Mouse (Mus musculus): ENCODE results near the gene Zfp385a. TPM values are rescaled to one million over a fixed set of nuclear protein-coding genes. Genes with fewer than 3 reads are reported as not detected.

Zfp385a gene
- polyA plus RNA-seq, 1 experiment from 2014 or later, result 14.5 TPM

DNA sequence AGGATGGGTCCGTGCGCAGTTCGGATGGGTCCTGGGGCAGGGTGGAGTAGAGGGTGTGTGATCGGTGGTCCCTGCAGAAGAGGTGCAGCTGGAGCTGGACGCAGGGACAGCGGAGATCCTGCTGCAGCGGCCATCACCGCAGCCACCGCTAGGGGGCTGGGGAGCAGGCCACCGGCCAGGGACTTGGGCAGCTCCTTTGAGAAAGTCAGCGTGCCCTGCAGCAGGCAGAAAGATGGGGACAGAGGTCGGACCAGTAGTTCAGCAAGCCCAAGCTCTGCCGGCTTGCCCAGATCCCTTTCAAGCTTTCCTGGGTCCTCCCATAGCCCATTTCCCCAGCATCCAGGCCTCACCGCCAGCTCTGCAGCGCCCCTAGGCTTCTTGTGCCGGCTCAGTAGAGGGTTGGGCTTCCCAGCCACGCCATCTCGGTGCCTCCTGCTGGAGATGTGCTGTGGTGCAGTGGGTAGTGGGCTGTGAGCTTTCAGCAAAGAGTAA lies 24.8 kb downstream of the Zfp385a start:
- ATAC-seq (ENCODE audit: insufficient number of reproducible peaks, insufficient read depth, low FRiP score, low TSS enrichment), result peak; percentile 71
- Histone ChIP-seq H3K27ac (no peak overlapping the region), H3K9ac (peak overlapping the region; percentile 30; the same call in 1 of the 2 replicates), H3K27me3 (no peaks in the 10 kb centered on the region; the same call in 1 of the 2 replicates), H3K4me3 (peak overlapping the region; percentile 22), H3K4me1 (peaks cover 15% of the 10 kb centered on the region), H3K36me3 (peaks cover 32% of the 10 kb centered on the region), H3K4me2 (replicated peaks) (peak overlapping the region; percentile 44), H3K9me3 (no peaks in the 10 kb centered on the region)
- WGBS, result 4% methylated on average over 18 of the region's 18 CpGs

DNA sequence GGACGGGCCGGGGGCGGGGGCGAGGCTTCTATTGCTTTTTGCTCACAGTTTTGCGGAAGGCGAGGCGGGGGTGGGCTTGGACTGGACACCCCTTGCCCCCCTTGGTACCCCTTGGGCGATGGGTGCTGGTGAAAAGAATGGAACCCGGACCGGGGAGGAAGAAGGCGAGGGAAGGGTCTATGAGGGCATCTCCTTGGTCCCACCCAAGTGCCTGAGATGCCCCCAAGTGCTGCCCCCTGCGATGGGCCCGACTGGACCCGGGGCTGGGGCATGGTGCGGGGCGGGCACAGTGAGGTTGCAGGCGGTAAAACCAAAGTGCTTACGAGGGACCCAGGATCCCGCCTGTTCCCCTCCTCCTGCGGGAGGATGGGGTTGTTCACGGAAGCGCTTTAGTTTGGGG lies 25.7 kb downstream of the Zfp385a start:
- no peak for ATAC-seq (ENCODE audit: insufficient number of reproducible peaks, insufficient read depth, low FRiP score, low TSS enrichment)

DNA sequence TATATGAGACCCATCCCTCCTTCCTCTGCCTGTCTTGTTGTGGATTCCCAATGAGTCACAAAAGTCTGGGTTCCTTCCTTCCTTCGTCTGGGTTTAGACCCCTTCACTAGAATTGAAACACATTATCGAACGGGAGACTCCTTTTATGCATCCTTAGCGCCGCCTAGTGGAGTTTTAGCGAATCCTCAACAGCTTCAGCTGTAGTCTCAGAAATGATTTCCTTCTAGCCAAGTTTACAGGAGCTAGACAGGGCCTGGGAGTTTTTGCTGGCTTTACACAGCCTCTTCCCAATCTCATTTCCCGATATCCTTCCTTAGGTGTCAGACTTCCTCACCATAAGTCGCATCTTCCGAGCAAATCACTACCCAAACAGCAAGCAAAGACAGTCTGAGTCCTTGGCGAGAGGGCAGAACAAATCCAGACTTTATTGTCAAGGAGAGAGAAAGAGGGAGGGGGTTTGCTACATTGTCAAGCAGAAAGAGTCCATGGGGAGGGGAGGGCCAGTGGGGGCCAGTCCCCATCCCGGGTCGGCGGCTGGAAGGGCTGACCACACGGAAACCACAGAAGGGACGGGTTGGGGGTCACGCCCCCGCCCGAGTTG lies 26.3 kb downstream of the Zfp385a start:
- 20% methylated on average over 18 of the region's 18 CpGs for WGBS
- H3K27ac ChIP-seq, result 0 out of 2 replicates have a peak overlapping the region, but pooled peaks have one; percentile 11
- no peak for ATAC-seq (ENCODE audit: insufficient number of reproducible peaks, insufficient read depth, low FRiP score, low TSS enrichment)

More for the DNA sequence above, 25.7 kb downstream of the Zfp385a start:
- Histone ChIP-seq H3K9me3 (no peaks in the 10 kb centered on the region), H3K4me3 (peak overlapping the region; percentile 22; the same call in 1 of the 2 replicates), H3K27me3 (peaks cover 3% of the 10 kb centered on the region; the same call in 1 of the 2 replicates), H3K36me3 (peaks cover 30% of the 10 kb centered on the region), H3K4me1 (peaks cover 15% of the 10 kb centered on the region), H3K27ac (0 out of 2 replicates have a peak overlapping the region, but pooled peaks have one; percentile 11), H3K9ac (peak overlapping the region; percentile 30; the same call in 1 of the 2 replicates), H3K4me2 (replicated peaks) (peak overlapping the region; percentile 44)
- 44% methylated on average over 21 of the region's 22 CpGs for WGBS

DNA sequence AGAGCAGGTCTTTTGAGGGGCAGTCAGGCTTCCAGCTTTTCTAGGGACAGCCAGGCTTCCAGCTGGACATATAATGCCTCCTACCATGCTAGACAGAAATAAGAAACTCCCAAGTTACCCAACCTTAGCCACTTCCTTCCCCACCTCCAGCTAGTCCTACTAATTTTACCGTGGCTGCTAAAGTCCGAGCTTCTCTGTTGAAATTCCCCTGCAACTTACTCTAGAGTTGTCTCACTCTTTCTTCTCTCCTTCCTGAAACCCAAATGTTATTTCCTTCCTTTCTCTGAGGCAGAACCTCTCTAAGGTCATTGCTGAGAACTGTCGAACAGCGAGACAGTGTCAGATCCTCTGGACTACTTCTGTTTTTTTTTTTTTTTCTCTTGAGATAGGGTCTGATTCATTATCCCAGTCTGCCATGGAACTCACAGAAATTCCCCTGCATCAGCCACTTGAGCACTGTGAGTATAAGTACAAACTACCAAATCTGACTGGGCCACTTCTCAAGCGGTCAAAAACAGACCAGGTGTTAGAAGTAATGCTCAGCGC lies 29.5 kb downstream of the Zfp385a start, which contains the start of gene Gpr84:
Gpr84 (minus strand) TSS at position 248 of the 546 bp plus-strand sequence.
- H3K4me3 ChIP-seq, result no peak within 1 kb of the TSS
- no peak within 1 kb of the TSS for H3K9ac ChIP-seq
- peaks cover 8% of the 10 kb centered on the region; the same call in 1 of the 2 replicates for H3K27me3 ChIP-seq
- H3K4me2 ChIP-seq (replicated peaks), result no peak within 1 kb of the TSS
- no peak for ATAC-seq (ENCODE audit: insufficient number of reproducible peaks, insufficient read depth, low FRiP score, low TSS enrichment)
- H3K4me1 ChIP-seq, result peaks cover 30% of the 10 kb centered on the region
- H3K36me3 ChIP-seq, result 0 out of 2 replicates have a peak, but pooled peaks cover 3% of the 10 kb centered on the region
- H3K27ac ChIP-seq, result no peak within 1 kb of the TSS
- WGBS, result 52% methylated on average over 6 of the region's 6 CpGs
- H3K9me3 ChIP-seq, result no peaks in the 10 kb centered on the region

More for the DNA sequence above, 26.3 kb downstream of the Zfp385a start:
- Histone ChIP-seq H3K4me1 (peaks cover 20% of the 10 kb centered on the region), H3K4me3 (no peak overlapping the region), H3K36me3 (peaks cover 30% of the 10 kb centered on the region), H3K9ac (no peak overlapping the region), H3K27me3 (peaks cover 8% of the 10 kb centered on the region; the same call in 1 of the 2 replicates), H3K4me2 (replicated peaks) (peak overlapping the region; percentile 44), H3K9me3 (no peaks in the 10 kb centered on the region)

DNA sequence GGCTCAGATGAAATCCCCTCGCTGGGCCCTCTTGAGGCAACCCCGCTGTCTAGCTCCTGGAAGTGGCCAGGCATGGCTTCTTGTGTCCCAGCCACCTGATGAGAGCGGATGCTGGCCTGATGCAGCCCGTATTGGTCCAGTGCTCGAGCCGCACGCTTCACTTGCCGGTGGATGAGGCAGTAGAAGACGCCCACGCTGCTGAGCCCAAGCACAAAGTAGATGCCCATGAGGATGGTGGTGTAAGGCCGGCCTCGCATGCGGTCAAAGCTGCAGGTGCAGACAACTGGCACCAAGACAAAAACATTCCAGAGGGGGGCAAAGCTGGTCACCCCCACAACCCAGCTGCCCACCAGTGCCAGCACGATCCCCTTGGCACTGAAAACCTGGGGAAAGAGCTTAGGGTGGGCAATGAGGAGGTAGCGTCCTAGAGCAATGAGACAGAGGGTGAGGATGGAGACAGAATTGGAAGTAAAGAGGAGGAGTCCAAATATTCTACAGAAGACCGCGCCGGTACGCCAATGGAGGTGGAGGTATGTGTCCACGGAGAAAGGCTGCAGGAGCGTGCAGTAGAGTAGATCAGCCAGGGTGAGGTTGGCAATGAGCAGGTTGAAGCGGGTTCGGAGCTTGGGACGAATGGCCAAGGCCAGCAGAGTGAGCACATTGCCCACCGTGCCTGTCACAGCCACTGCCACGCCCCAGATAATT lies 30.9 kb downstream of the Zfp385a start:
- peaks cover 25% of the 10 kb centered on the region for H3K4me1 ChIP-seq

DNA sequence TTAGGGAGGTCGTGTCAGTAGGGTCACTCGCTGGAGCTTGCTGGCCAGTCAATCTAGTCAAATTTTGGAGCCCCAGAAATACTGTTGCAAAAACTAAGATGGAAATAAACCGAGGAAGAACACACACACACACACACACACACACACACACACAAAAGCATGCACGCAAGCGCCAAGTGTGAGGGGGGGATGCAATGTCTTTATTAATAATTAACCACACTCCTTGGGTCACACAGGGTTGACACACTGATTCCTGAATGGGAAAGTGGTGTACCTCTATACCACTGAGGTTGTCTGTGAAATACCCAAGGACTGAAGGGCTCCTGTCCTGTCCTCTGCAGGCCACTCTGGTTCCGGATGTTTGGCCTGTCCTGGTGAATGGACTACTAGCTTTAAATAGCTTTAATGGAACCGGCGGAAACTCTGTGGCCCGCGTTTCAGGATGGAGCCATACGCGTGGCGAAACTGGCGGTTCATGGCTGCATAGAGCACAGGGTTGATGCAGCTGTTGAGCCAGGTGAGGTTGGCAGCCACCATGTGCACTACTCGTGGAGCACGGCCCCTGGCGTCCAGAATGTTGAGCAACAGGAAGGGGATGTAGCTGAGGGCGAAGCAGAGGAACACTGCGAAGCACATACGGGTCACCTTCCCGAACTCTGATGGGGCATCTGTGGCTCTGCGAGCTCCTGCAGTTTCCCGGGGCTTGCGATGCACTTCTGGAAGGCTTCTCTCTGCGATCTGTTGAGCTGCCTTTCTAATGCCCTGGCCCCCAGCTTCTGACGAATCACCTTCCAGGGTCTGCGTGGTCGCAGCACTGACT lies 31.6 kb downstream of the Zfp385a start:
- H3K4me3 ChIP-seq, result 0 out of 2 replicates have a peak overlapping the region, but pooled peaks have one; percentile 3
- no peak overlapping the region for H3K27ac ChIP-seq
- WGBS, result 44% methylated on average over 28 of the region's 28 CpGs

More for the DNA sequence above, 30.9 kb downstream of the Zfp385a start:
- H3K9me3 ChIP-seq, result no peaks in the 10 kb centered on the region
- H3K4me3 ChIP-seq, result 0 out of 2 replicates have a peak overlapping the region, but pooled peaks have one; percentile 3
- no peak overlapping the region for H3K27ac ChIP-seq
- H3K36me3 ChIP-seq, result no peaks in the 10 kb centered on the region
- peak overlapping the region; percentile 34; the same call in 1 of the 2 replicates for H3K9ac ChIP-seq
- H3K4me2 ChIP-seq (replicated peaks), result peak overlapping the region; percentile 30
- no peak for ATAC-seq (ENCODE audit: insufficient number of reproducible peaks, insufficient read depth, low FRiP score, low TSS enrichment)
- H3K27me3 ChIP-seq, result peaks cover 8% of the 10 kb centered on the region; the same call in 1 of the 2 replicates
- 66% methylated on average over 26 of the region's 26 CpGs for WGBS

DNA sequence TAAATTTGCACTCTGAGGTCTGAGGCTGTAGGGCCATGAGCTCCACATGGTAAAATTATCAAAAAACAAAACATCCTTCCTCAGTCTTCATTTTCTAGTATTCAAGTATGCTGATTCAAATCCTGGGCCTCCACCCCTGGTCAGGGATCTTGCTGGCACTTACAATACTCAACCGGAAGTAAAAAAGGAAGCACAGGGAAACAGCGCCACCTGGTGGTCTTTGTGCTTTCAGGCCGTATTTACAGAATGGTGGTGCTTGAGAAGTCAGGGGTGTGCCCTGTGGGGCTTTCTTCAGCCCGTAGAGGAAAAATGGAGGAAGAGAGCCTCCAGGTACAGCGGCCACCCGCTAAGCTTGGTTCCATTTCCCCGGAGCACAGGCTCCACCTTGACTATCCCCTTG lies 32.8 kb downstream of the Zfp385a start:
- H3K9me3 ChIP-seq, result no peaks in the 10 kb centered on the region
- H3K4me1 ChIP-seq, result peaks cover 41% of the 10 kb centered on the region
- peaks cover 8% of the 10 kb centered on the region; the same call in 1 of the 2 replicates for H3K27me3 ChIP-seq
- no peak for ATAC-seq (ENCODE audit: insufficient number of reproducible peaks, insufficient read depth, low FRiP score, low TSS enrichment)
- H3K4me2 ChIP-seq (replicated peaks), result no peak overlapping the region
- 0 out of 2 replicates have a peak overlapping the region, but pooled peaks have one; percentile 55 for H3K27ac ChIP-seq
- no peak overlapping the region for H3K9ac ChIP-seq
- WGBS, result under 1% methylated on average over 7 of the region's 7 CpGs
- H3K4me3 ChIP-seq, result no peak overlapping the region
- no peaks in the 10 kb centered on the region for H3K36me3 ChIP-seq

More for the DNA sequence above, 31.6 kb downstream of the Zfp385a start:
- peaks cover 8% of the 10 kb centered on the region; the same call in 1 of the 2 replicates for H3K27me3 ChIP-seq
- H3K4me2 ChIP-seq (replicated peaks), result peak overlapping the region; percentile 30
- no peaks in the 10 kb centered on the region for H3K9me3 ChIP-seq
- no peaks in the 10 kb centered on the region for H3K36me3 ChIP-seq
- H3K4me1 ChIP-seq, result peaks cover 29% of the 10 kb centered on the region
- ATAC-seq (ENCODE audit: insufficient number of reproducible peaks, insufficient read depth, low FRiP score, low TSS enrichment), result no peak
- H3K9ac ChIP-seq, result peak overlapping the region; percentile 34; the same call in 1 of the 2 replicates

DNA sequence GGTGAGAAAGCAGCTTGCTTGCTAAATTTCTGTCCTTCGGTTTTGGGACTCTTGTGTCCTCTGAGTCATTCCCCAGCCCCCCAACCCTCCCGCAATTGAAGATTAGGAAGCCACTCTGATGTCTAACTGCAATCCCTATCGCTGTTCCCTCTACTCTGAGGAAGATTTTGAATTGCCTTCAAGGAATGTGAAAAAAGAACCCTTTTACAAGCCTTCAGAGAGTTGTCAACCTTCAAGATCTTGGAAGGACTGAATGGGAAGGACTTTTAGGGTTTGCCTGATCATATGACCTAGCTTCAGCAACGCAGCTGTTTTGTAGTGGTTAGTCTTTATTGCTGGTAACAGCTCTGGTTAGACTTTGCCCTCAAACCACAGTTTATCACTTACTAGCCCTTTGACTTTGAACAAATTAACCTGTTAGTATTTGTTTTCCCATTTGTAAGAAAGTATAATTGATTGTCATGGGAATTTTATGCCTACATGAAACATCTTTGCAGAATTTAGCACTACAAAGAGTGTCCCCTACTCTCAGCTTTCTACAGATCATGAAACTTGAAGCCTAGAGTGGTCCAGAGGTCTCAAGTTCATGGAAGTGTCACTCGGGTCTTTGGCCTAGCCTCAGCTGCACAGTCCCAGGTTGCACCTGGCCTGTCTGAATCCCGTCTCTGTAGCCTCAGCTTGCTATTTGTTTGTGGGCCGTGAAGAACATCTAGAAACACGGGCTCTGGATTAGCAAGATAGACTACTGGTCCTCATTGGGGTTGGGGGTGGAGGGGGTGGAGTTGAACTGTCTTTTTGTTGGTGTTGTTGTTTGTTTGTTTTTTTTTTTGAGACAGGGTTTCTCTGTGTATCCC lies 33.9 kb downstream of the Zfp385a start:
- H3K4me2 ChIP-seq (replicated peaks), result peak overlapping the region; percentile 73

DNA sequence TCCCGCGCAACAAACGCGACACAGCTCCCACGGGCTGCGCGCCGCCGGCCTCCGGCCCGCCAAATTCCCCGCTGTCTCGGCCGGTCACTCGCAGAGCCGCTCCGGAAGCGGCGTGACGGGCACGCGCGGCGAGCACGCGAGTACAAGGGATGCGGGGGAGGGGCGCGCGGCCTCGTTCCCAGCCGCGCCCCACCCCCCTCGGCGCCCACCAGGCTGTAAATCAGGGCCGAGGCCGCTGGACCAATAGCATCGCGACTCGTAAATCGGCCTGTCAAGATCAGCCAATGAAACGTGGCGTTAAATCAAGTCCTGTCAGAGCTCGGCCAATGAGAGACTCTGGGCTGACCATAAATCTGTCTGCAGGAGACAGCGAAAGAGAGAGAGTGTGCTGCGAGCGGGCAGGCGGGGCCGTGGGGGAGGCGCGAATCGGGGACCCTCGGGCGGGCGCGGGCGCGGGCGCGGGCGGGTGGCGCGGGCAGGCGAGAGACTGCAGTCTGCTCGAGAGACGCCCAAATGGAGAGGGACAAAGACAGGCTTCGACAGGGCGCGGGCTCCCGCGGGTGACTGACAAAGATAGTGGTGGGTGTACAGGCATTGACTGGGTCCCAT lies 34.7 kb downstream of the Zfp385a start:
- peak; percentile 92 for ATAC-seq (ENCODE audit: insufficient number of reproducible peaks, insufficient read depth, low FRiP score, low TSS enrichment)
- peak overlapping the region; percentile 73 for H3K4me2 ChIP-seq (replicated peaks)
- no peaks in the 10 kb centered on the region for H3K36me3 ChIP-seq
- no peaks in the 10 kb centered on the region for H3K9me3 ChIP-seq
- H3K4me3 ChIP-seq, result peak overlapping the region; percentile 45
- peak overlapping the region; percentile 74 for H3K9ac ChIP-seq
- H3K4me1 ChIP-seq, result peaks cover 60% of the 10 kb centered on the region
- H3K27ac ChIP-seq, result peak overlapping the region; percentile 96
- peaks cover 8% of the 10 kb centered on the region; the same call in 1 of the 2 replicates for H3K27me3 ChIP-seq
- under 1% methylated on average over 70 of the region's 71 CpGs for WGBS

More for the DNA sequence above, 33.9 kb downstream of the Zfp385a start:
- peaks cover 52% of the 10 kb centered on the region for H3K4me1 ChIP-seq
- H3K9ac ChIP-seq, result peak overlapping the region; percentile 65
- no peak for ATAC-seq (ENCODE audit: insufficient number of reproducible peaks, insufficient read depth, low FRiP score, low TSS enrichment)
- H3K27me3 ChIP-seq, result peaks cover 8% of the 10 kb centered on the region; the same call in 1 of the 2 replicates
- H3K4me3 ChIP-seq, result peak overlapping the region; percentile 45
- H3K9me3 ChIP-seq, result no peaks in the 10 kb centered on the region
- WGBS, result 25% methylated on average over 8 of the region's 8 CpGs
- no peaks in the 10 kb centered on the region for H3K36me3 ChIP-seq
- peak overlapping the region; percentile 96 for H3K27ac ChIP-seq

DNA sequence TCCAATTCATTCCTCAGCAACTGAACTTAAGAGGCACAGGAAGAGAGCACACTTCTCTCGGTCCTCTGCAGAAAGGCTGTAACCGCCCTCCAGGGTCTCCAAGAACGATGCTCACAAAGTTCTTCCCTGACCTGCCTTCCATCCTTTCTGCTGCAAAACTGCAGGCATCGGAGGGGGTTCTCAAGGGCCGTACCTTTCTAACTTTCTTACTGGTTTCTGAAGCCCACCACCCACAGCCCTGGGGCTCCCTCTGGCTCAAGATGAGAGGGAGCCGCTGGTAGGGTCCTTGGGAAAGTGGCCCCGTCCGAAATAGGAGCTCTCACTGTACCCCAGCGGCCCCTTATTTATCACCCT lies 35.3 kb downstream of the Zfp385a start:
- H3K36me3 ChIP-seq, result no peaks in the 10 kb centered on the region
- H3K4me2 ChIP-seq (replicated peaks), result peak overlapping the region; percentile 73
- peak overlapping the region; percentile 45 for H3K4me3 ChIP-seq
- peaks cover 66% of the 10 kb centered on the region for H3K4me1 ChIP-seq
- H3K27ac ChIP-seq, result peak overlapping the region; percentile 96
- ATAC-seq (ENCODE audit: insufficient number of reproducible peaks, insufficient read depth, low FRiP score, low TSS enrichment), result no peak
- WGBS, result 1% methylated on average over 9 of the region's 9 CpGs
- H3K27me3 ChIP-seq, result peaks cover 8% of the 10 kb centered on the region; the same call in 1 of the 2 replicates
- H3K9ac ChIP-seq, result peak overlapping the region; percentile 74
- H3K9me3 ChIP-seq, result no peaks in the 10 kb centered on the region
